Mouse (Mus musculus) ES-CJ7 (cell line): ENCODE results near the gene Gpr68.

Source experiments
- DNase-seq: peaks from one replicate; pipeline ENCODE4 v3.0.0; 2011; ENCODE audit warnings: low read depth, low spot score

Gpr68 gene

DNA sequence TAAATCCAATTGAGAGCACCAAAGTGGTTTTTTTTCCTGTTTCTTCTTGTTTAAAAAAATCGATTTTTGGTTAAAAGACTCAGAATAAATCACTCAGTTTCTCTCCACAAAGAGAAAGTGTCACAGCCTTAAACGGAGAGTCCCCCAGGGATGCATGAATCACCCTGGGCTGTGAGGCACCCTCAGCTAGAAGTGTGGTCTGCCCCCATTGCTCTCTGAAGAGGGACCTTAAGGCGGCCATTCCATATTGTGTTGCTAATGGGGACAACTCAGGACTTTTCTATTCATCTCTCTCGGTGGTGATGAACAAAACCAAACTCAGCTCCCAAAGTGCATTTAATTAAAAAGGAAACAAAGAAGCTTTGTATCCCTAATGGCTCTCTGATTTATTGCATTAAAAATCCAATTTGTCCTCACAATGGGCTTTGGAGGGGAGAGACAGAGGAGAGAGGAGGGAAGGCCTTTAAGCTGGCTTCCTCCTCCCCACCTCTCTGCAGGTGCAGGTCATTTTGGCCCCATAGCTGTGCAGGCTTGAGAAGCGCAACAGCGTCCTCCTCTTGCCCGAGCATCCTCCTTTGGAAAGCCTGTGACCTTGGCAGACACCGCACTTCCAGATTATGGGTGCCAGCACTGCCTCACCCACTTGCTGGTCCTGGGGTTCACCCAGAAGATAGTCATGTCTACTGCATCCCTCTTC is 76.2 kb downstream of the Gpr68 start:
- peak; percentile 75 for DNase-seq

DNA sequence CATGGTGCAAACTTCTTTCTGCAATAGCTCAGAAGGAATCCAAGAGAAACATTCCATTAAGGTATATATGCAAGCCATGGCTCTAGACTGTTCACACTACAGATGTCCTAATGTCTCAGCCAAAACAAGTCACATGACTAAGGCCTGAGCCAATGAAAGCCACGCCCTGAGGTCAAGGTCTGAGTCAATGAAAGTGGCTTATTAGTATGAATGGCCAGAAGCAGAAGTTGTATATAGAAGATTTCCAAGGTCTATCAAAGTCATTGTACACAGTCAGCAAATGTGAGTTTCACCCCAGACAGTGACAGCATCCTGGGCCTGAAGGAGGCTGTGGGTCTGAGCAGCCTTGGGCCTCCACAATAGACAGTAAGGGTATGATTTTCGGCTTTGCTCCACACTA is 77.0 kb downstream of the Gpr68 start:
- DNase-seq, result no peak
